Mouse (Mus musculus) heart, postnatal 0 days (tissue): Measurements from ENCODE around the gene 2310057J18Rik. TPM values are rescaled to one million over a fixed set of nuclear protein-coding genes. Genes with fewer than 3 reads are reported as not detected.
"Not testable (repeated sequence)": the region's sequence is repeated elsewhere in the genome, so short reads cannot be mapped to it uniquely, and the experiment has no call there.

Source experiments
- ATAC-seq: fragments of 200-750 bp; cut with Nextera tagmentation; 2 replicates; pipeline ENCODE4 v1.8.0; 2017; ENCODE audit warnings: low read depth, moderate number of reproducible peaks, moderate library complexity; ENCODE audit not compliant: insufficient read depth
- DNase-seq: peaks from one replicate; pipeline ENCODE4 v3.0.0-alpha.2; 2016; ENCODE audit warnings: low spot score
- H3K27ac ChIP-seq: fragments of 300-500 bp; sonication (generic); 2 replicates; pipeline ENCODE4 v1.5.1; 2014; ENCODE audit warnings: low read depth, mild to moderate bottlenecking
- H3K27me3 ChIP-seq: fragments of 300-500 bp; sonication (generic); 2 replicates; pipeline ENCODE4 v1.6.1; 2014; ENCODE audit warnings: low read length, mixed read lengths; ENCODE audit not compliant: control insufficient read depth, insufficient read depth
- H3K36me3 ChIP-seq: fragments of 300-500 bp; sonication (generic); replicated peaks from 2 replicates; pipeline ENCODE4 v1.6.1; 2014; ENCODE audit warnings: low read length, mixed read lengths; ENCODE audit not compliant: control insufficient read depth, insufficient read depth
- H3K4me1 ChIP-seq: fragments of 300-500 bp; sonication (generic); 2 replicates; pipeline ENCODE4 v1.6.1; 2014; ENCODE audit warnings: antibody characterized with exemption; ENCODE audit not compliant: control insufficient read depth, insufficient read depth
- H3K4me2 ChIP-seq: fragments of 300-500 bp; sonication (generic); 2 replicates; pipeline ENCODE4 v1.6.1; 2014; ENCODE audit warnings: low read depth, mild to moderate bottlenecking, low read length, moderate library complexity
- H3K4me3 ChIP-seq: fragments of 300-500 bp; sonication (generic); 2 replicates; pipeline ENCODE4 v1.5.1; 2014; ENCODE audit warnings: low read depth, low read length
- H3K9ac ChIP-seq: fragments of 300-500 bp; sonication (generic); replicated peaks from 2 replicates; pipeline ENCODE4 v1.6.1; 2014; ENCODE audit warnings: low read depth, low read length, mixed read lengths
- H3K9me3 ChIP-seq: fragments of 300-500 bp; sonication (generic); replicated peaks from 2 replicates; pipeline ENCODE4 v1.6.1; 2016; ENCODE audit warnings: low read length; ENCODE audit not compliant: control insufficient read depth
- CTCF ChIP-seq: IDR thresholded peaks from 2 replicates; pipeline ENCODE4 v1.5.1; 2016; ENCODE audit warnings: antibody characterized with exemption, control low read depth, low read depth
- EP300 ChIP-seq: IDR thresholded peaks from 2 replicates; pipeline ENCODE4 v1.6.1; 2016; ENCODE audit warnings: antibody characterized with exemption, low read depth
- WGBS: fragments of 180-500 bp; shearing (Covaris S2); extraction: QIAGEN DNeasy Blood & Tissue Kit; methylation state at CpG from one replicate; pipeline ENCODE4 v1.1.7; 2014; 5-methylcytosine and 5-hydroxymethylcytosine counted together
- polyA plus RNA-seq: library from polyadenylated mRNA; unstranded; fragments of >200 nt; fragmentation: Nextera tagmentation; extraction: Ambion mirVana; gene quantifications from 2 replicates; pipeline ENCODE4 v1.2.1, GENCODE M21; 2015
- total RNA-seq: library from RNA; depleted of rRNA; stranded (reverse); fragments of >200 nt; gene quantifications from 2 replicates; pipeline ENCODE4 v1.2.3, GENCODE M21; 2014; ENCODE audit warnings: low replicate concordance; rRNA removed

The 2310057J18Rik gene
- total RNA-seq, result not detected in 2 replicates
- not detected in 2 replicates for polyA plus RNA-seq

GRCm38 (mm10) chr10:28986203-28986602 is at the start of gene 2310057J18Rik:
TSS of gene 2310057J18Rik (minus strand) at chr10:28986303.
- Histone ChIP-seq H3K4me2 (no peak within 1 kb of the TSS), H3K4me3 (no peak within 1 kb of the TSS), H3K9ac (no peak within 1 kb of the TSS), H3K27ac (no peak within 1 kb of the TSS), H3K9me3 (no peaks in the 10 kb centered on the region), H3K36me3 (no peaks in the 10 kb centered on the region), H3K4me1 (no peaks in the 10 kb centered on the region), H3K27me3 (no peaks in the 10 kb centered on the region)
- 83% methylated on average over 3 of the region's 3 CpGs for WGBS
- no peak for DNase-seq
- TF ChIP-seq CTCF (no peak), EP300 (no peak)
- no peak for ATAC-seq

- DNase-seq, H3K4me2 ChIP-seq, H3K4me3 ChIP-seq, H3K9ac ChIP-seq, H3K27me3 ChIP-seq, H3K36me3 ChIP-seq, H3K9me3 ChIP-seq, ATAC-seq, H3K4me1 ChIP-seq, H3K27ac ChIP-seq: not testable (repeated sequence)
- 73% methylated on average over 9 of the region's 20 CpGs for WGBS
These were observed 43.9 kb upstream of the 2310057J18Rik start for GRCm38 (mm10) chr10:29029960-29030359.

- TF ChIP-seq EP300, result no peak
- no peak for TF ChIP-seq CTCF
- Histone ChIP-seq H3K9me3 (no peaks in the 10 kb centered on the region), H3K4me2 (no peak overlapping the region), H3K36me3 (no peaks in the 10 kb centered on the region), H3K4me1 (no peaks in the 10 kb centered on the region), H3K4me3 (no peak overlapping the region), H3K27me3 (no peaks in the 10 kb centered on the region), H3K27ac (no peak overlapping the region), H3K9ac (no peak overlapping the region)
- ATAC-seq (no peak), DNase-seq (no peak)
- 70% methylated on average over 7 of the region's 7 CpGs for WGBS
These were observed 33.6 kb upstream of the 2310057J18Rik start for GRCm38 (mm10) chr10:29019496-29020270.

- no peaks in the 10 kb centered on the region for H3K4me1 ChIP-seq
- no peak for DNase-seq
- no peaks in the 10 kb centered on the region for H3K36me3 ChIP-seq
- TF ChIP-seq EP300, result no peak
- no peak for TF ChIP-seq CTCF
- no peak overlapping the region for H3K4me3 ChIP-seq
- H3K27ac ChIP-seq, result no peak overlapping the region
- no peaks in the 10 kb centered on the region for H3K27me3 ChIP-seq
- no peak overlapping the region for H3K9ac ChIP-seq
- H3K9me3 ChIP-seq, result no peaks in the 10 kb centered on the region
- H3K4me2 ChIP-seq, result no peak overlapping the region
- no peak for ATAC-seq
These were observed 11.7 kb upstream of the 2310057J18Rik start for GRCm38 (mm10) chr10:28997776-28998175.

- no peaks in the 10 kb centered on the region for H3K9me3 ChIP-seq
- ATAC-seq (no peak), DNase-seq (no peak)
- 51% methylated on average over 2 of the region's 2 CpGs for WGBS
- H3K27ac ChIP-seq, result no peak overlapping the region
- H3K9ac ChIP-seq, result no peak overlapping the region
- no peaks in the 10 kb centered on the region for H3K27me3 ChIP-seq
- no peaks in the 10 kb centered on the region for H3K36me3 ChIP-seq
- TF ChIP-seq EP300 (no peak), CTCF (no peak)
- H3K4me3 ChIP-seq, result no peak overlapping the region
- H3K4me1 ChIP-seq, result no peaks in the 10 kb centered on the region
- H3K4me2 ChIP-seq, result no peak overlapping the region
These were observed 2.9 kb upstream of the 2310057J18Rik start for GRCm38 (mm10) chr10:28988990-28989389.

- no peak overlapping the region for H3K4me3 ChIP-seq
- ATAC-seq, result no peak
- TF ChIP-seq CTCF (no peak), EP300 (no peak)
- WGBS, result 60% methylated on average over 1 of the region's 1 CpGs
- H3K4me1 ChIP-seq, result no peaks in the 10 kb centered on the region
- H3K9me3 ChIP-seq, result no peaks in the 10 kb centered on the region
- no peaks in the 10 kb centered on the region for H3K36me3 ChIP-seq
- DNase-seq, result no peak
- no peak overlapping the region for H3K9ac ChIP-seq
- no peaks in the 10 kb centered on the region for H3K27me3 ChIP-seq
- no peak overlapping the region for H3K27ac ChIP-seq
- no peak overlapping the region for H3K4me2 ChIP-seq
These were observed 17.9 kb downstream of the 2310057J18Rik start for GRCm38 (mm10) chr10:28968189-28968588.
